Mouse (Mus musculus) lung, postnatal 10 days (tissue): ENCODE measurements around the gene Gm7879.

ENCODE experiments used
- DNase-seq: peaks from one replicate; pipeline ENCODE4 v3.0.0; 2021

Gm7879 gene

GRCm38 (mm10) chr5:43948748-43949275, 35.9 kb downstream of the Gm7879 start:
- peak; percentile 56 for DNase-seq

- no peak for DNase-seq
Measured at GRCm38 (mm10) chr5:43953241-43953640, 40.3 kb downstream of the Gm7879 start.

- no peak for DNase-seq
Measured at GRCm38 (mm10) chr5:43959884-43960440, 47.0 kb downstream of the Gm7879 start.

- DNase-seq, result no peak
Measured at GRCm38 (mm10) chr5:43961056-43961455, 48.1 kb downstream of the Gm7879 start.
